Mouse (Mus musculus): ENCODE data around the gene Nipal3. TPM values are rescaled to one million over a fixed set of nuclear protein-coding genes. Genes with fewer than 3 reads are reported as not detected.

The Nipal3 gene
- polyA plus RNA-seq, 1 experiment from 2014 or later = 3.6 TPM

- H3K27ac ChIP-seq = 0 out of 2 replicates have a peak overlapping the region, but pooled peaks have one; percentile 10
- 74% methylated on average over 12 of the region's 12 CpGs for WGBS (ENCODE audit: insufficient replicate concordance)
- H3K36me3 ChIP-seq = peaks cover 5% of the 10 kb centered on the region; the same call in 1 of the 2 replicates
- no peak for ATAC-seq
- H3K9me3 ChIP-seq (replicated peaks) = no peaks in the 10 kb centered on the region
- no peak overlapping the region for H3K4me2 ChIP-seq
- H3K27me3 ChIP-seq (replicated peaks) = no peaks in the 10 kb centered on the region
- H3K4me3 ChIP-seq = no peak overlapping the region
- H3K4me1 ChIP-seq = peaks cover 21% of the 10 kb centered on the region; the same call in 1 of the 2 replicates
- no peak overlapping the region for H3K9ac ChIP-seq
Observed at GRCm38 (mm10) chr4:135453572-135453971, 41.3 kb downstream of the Nipal3 start.

GRCm38 (mm10) chr4:135453164-135453563 is 41.7 kb downstream of the Nipal3 start:
- Histone ChIP-seq H3K4me2 (no peak overlapping the region), H3K36me3 (peaks cover 5% of the 10 kb centered on the region; the same call in 1 of the 2 replicates), H3K4me1 (peaks cover 21% of the 10 kb centered on the region; the same call in 1 of the 2 replicates), H3K27ac (no peak overlapping the region), H3K9ac (no peak overlapping the region), H3K9me3 (replicated peaks) (no peaks in the 10 kb centered on the region), H3K27me3 (replicated peaks) (no peaks in the 10 kb centered on the region), H3K4me3 (no peak overlapping the region)
- ATAC-seq = no peak
- 60% methylated on average over 6 of the region's 6 CpGs for WGBS (ENCODE audit: insufficient replicate concordance)

- H3K9me3 ChIP-seq (replicated peaks) = no peaks in the 10 kb centered on the region
- ATAC-seq = no peak
- H3K4me2 ChIP-seq = peak overlapping the region; percentile 14; the same call in 1 of the 2 replicates
- H3K4me3 ChIP-seq = no peak overlapping the region
- H3K4me1 ChIP-seq = peaks cover 21% of the 10 kb centered on the region; the same call in 1 of the 2 replicates
- H3K27me3 ChIP-seq (replicated peaks) = no peaks in the 10 kb centered on the region
- H3K36me3 ChIP-seq = peaks cover 5% of the 10 kb centered on the region; the same call in 1 of the 2 replicates
- H3K27ac ChIP-seq = peak overlapping the region; percentile 32; the same call in 1 of the 2 replicates
- 55% methylated on average over 18 of the region's 18 CpGs for WGBS (ENCODE audit: insufficient replicate concordance)
- no peak overlapping the region for H3K9ac ChIP-seq
Observed at GRCm38 (mm10) chr4:135451360-135452015, 43.4 kb downstream of the Nipal3 start.

GRCm38 (mm10) chr4:135442473-135442872 is 52.4 kb downstream of the Nipal3 start:
- no peaks in the 10 kb centered on the region for H3K36me3 ChIP-seq
- no peak overlapping the region for H3K27ac ChIP-seq
- WGBS (ENCODE audit: insufficient replicate concordance) = 28% methylated on average over 5 of the region's 5 CpGs
- peaks cover 47% of the 10 kb centered on the region for H3K4me1 ChIP-seq
- H3K9me3 ChIP-seq (replicated peaks) = no peaks in the 10 kb centered on the region
- H3K9ac ChIP-seq = no peak overlapping the region
- H3K4me3 ChIP-seq = no peak overlapping the region
- ATAC-seq = no peak
- no peak overlapping the region for H3K4me2 ChIP-seq
- H3K27me3 ChIP-seq (replicated peaks) = no peaks in the 10 kb centered on the region

- H3K4me2 ChIP-seq = peak overlapping the region; percentile 71
- H3K9ac ChIP-seq = peak overlapping the region; percentile 57
- no peaks in the 10 kb centered on the region for H3K27me3 ChIP-seq (replicated peaks)
- H3K4me3 ChIP-seq = peak overlapping the region; percentile 44; the same call in 1 of the 2 replicates
- H3K4me1 ChIP-seq = peaks cover 64% of the 10 kb centered on the region
- 12% methylated on average over 9 of the region's 9 CpGs for WGBS (ENCODE audit: insufficient replicate concordance)
- no peaks in the 10 kb centered on the region for H3K9me3 ChIP-seq (replicated peaks)
- H3K27ac ChIP-seq = peak overlapping the region; percentile 95
- no peaks in the 10 kb centered on the region for H3K36me3 ChIP-seq
- ATAC-seq = peak; percentile 75
Observed at GRCm38 (mm10) chr4:135439904-135440522, 54.8 kb downstream of the Nipal3 start.

- no peaks in the 10 kb centered on the region for H3K9me3 ChIP-seq (replicated peaks)
- H3K4me1 ChIP-seq = peaks cover 71% of the 10 kb centered on the region
- peak overlapping the region; percentile 71 for H3K4me2 ChIP-seq
- H3K4me3 ChIP-seq = peak overlapping the region; percentile 44
- H3K9ac ChIP-seq = peak overlapping the region; percentile 57
- H3K27ac ChIP-seq = peak overlapping the region; percentile 95
- H3K27me3 ChIP-seq (replicated peaks) = no peaks in the 10 kb centered on the region
- WGBS (ENCODE audit: insufficient replicate concordance) = under 1% methylated on average over 15 of the region's 15 CpGs
- H3K36me3 ChIP-seq = no peaks in the 10 kb centered on the region
- ATAC-seq = peak; percentile 94
Observed at GRCm38 (mm10) chr4:135439188-135439647, 55.6 kb downstream of the Nipal3 start.

- no peaks in the 10 kb centered on the region for H3K36me3 ChIP-seq
- H3K4me1 ChIP-seq = peaks cover 71% of the 10 kb centered on the region
- H3K4me2 ChIP-seq = no peak overlapping the region
- H3K27me3 ChIP-seq (replicated peaks) = no peaks in the 10 kb centered on the region
- H3K27ac ChIP-seq = peak overlapping the region; percentile 7; the same call in 1 of the 2 replicates
- no peak overlapping the region for H3K9ac ChIP-seq
- no peak for ATAC-seq
- no peaks in the 10 kb centered on the region for H3K9me3 ChIP-seq (replicated peaks)
- no peak overlapping the region for H3K4me3 ChIP-seq
Observed at GRCm38 (mm10) chr4:135437924-135438323, 56.9 kb downstream of the Nipal3 start.

GRCm38 (mm10) chr4:135436291-135436690 is 58.5 kb downstream of the Nipal3 start:
- no peak overlapping the region; the same call in 1 of the 2 replicates for H3K9ac ChIP-seq
- ATAC-seq = no peak
- no peaks in the 10 kb centered on the region for H3K36me3 ChIP-seq
- no peak overlapping the region for H3K4me3 ChIP-seq
- H3K27ac ChIP-seq = no peak overlapping the region
- peaks cover 72% of the 10 kb centered on the region for H3K4me1 ChIP-seq
- H3K9me3 ChIP-seq (replicated peaks) = no peaks in the 10 kb centered on the region
- 33% methylated on average over 13 of the region's 13 CpGs for WGBS (ENCODE audit: insufficient replicate concordance)
- H3K27me3 ChIP-seq (replicated peaks) = no peaks in the 10 kb centered on the region
- peak overlapping the region; percentile 10; the same call in 1 of the 2 replicates for H3K4me2 ChIP-seq

- ATAC-seq = no peak
- WGBS (ENCODE audit: insufficient replicate concordance) = 38% methylated on average over 11 of the region's 11 CpGs
- H3K4me2 ChIP-seq = peak overlapping the region; percentile 98
- H3K36me3 ChIP-seq = no peaks in the 10 kb centered on the region
- peak overlapping the region; percentile 76 for H3K4me3 ChIP-seq
- H3K27ac ChIP-seq = peak overlapping the region; percentile 91
- no peaks in the 10 kb centered on the region for H3K9me3 ChIP-seq (replicated peaks)
- peaks cover 72% of the 10 kb centered on the region for H3K4me1 ChIP-seq
- H3K9ac ChIP-seq = peak overlapping the region; percentile 88
- no peaks in the 10 kb centered on the region for H3K27me3 ChIP-seq (replicated peaks)
Observed at GRCm38 (mm10) chr4:135434395-135434789, 60.4 kb downstream of the Nipal3 start.

- H3K27me3 ChIP-seq (replicated peaks) = no peaks in the 10 kb centered on the region
- peaks cover 71% of the 10 kb centered on the region for H3K4me1 ChIP-seq
- ATAC-seq = peak; percentile 89
- no peaks in the 10 kb centered on the region for H3K9me3 ChIP-seq (replicated peaks)
- H3K27ac ChIP-seq = peak within 1 kb of the TSS; percentile 91
- peak within 1 kb of the TSS; percentile 98 for H3K4me2 ChIP-seq
- peak within 1 kb of the TSS; percentile 88 for H3K9ac ChIP-seq
- peak within 1 kb of the TSS; percentile 76 for H3K4me3 ChIP-seq
- H3K36me3 ChIP-seq = no peaks in the 10 kb centered on the region
- under 1% methylated on average over 71 of the region's 79 CpGs for WGBS (ENCODE audit: insufficient replicate concordance)
Observed at GRCm38 (mm10) chr4:135433443-135434394, 61.1 kb downstream of the Nipal3 start, which contains the start of gene Rcan3. Rcan3 (minus strand) TSS chr4:135433853.

GRCm38 (mm10) chr4:135433086-135433442 is 61.8 kb downstream of the Nipal3 start:
- no peak for ATAC-seq
- 16% methylated on average over 10 of the region's 10 CpGs for WGBS (ENCODE audit: insufficient replicate concordance)

More at GRCm38 (mm10) chr4:135433086-135433442, 61.8 kb downstream of the Nipal3 start:
- H3K9me3 ChIP-seq (replicated peaks) = no peaks in the 10 kb centered on the region
- H3K4me1 ChIP-seq = peaks cover 65% of the 10 kb centered on the region
- peak overlapping the region; percentile 76 for H3K4me3 ChIP-seq
- H3K36me3 ChIP-seq = no peaks in the 10 kb centered on the region
- peak overlapping the region; percentile 91; the same call in 1 of the 2 replicates for H3K27ac ChIP-seq
- H3K27me3 ChIP-seq (replicated peaks) = no peaks in the 10 kb centered on the region
- peak overlapping the region; percentile 98 for H3K4me2 ChIP-seq
- peak overlapping the region; percentile 88 for H3K9ac ChIP-seq

Measured in liver, embryonic 12.5 days (tissue).